Mouse (Mus musculus) small intestine, adult 2 months (tissue): ENCODE results near the gene Ccdc12. TPM values are rescaled to one million over a fixed set of nuclear protein-coding genes. Genes with fewer than 3 reads are reported as not detected.

ENCODE experiments used
- H3K27ac ChIP-seq: fragments of 200-500 bp; 2 replicates; pipeline ENCODE4 v1.5.1; 2012; ENCODE audit warnings: low read depth, low read length, control low read depth, inconsistent platforms; ENCODE audit not compliant: insufficient read depth
- H3K27me3 ChIP-seq: fragments of 200-500 bp; 2 replicates; pipeline ENCODE4 v1.6.1; 2012; ENCODE audit warnings: mild to moderate bottlenecking, moderate library complexity, low read length, inconsistent platforms; ENCODE audit not compliant: control insufficient read depth, insufficient read depth
- H3K36me3 ChIP-seq: fragments of 200-500 bp; 2 replicates; pipeline ENCODE4 v1.6.1; 2012; ENCODE audit warnings: mild to moderate bottlenecking, low read length, control low read depth, inconsistent platforms; ENCODE audit not compliant: control insufficient read depth, insufficient read depth
- H3K4me1 ChIP-seq: fragments of 200-500 bp; 2 replicates; pipeline ENCODE4 v1.6.1; 2012; ENCODE audit warnings: low read length, inconsistent platforms, mixed read lengths; ENCODE audit not compliant: control insufficient read depth, insufficient read depth, insufficient read length
- H3K4me3 ChIP-seq: fragments of 200-500 bp; 2 replicates; pipeline ENCODE4 v1.5.1; 2012; ENCODE audit warnings: low read depth, mild to moderate bottlenecking, control low read depth, inconsistent platforms, low read length, moderate library complexity
- CTCF ChIP-seq: fragments of 200-500 bp; IDR thresholded peaks from 2 replicates; pipeline ENCODE4 v1.5.1; 2012; ENCODE audit warnings: low read depth, mild to moderate bottlenecking, control low read depth, inconsistent platforms, low read length, moderate library complexity, mixed read lengths; ENCODE audit not compliant: insufficient replicate concordance, insufficient read length; ENCODE audit errors: extremely low read depth
- POLR2A ChIP-seq: fragments of 200-500 bp; IDR thresholded peaks from 2 replicates; pipeline ENCODE4 v1.6.1; 2012; ENCODE audit warnings: low read depth, mild to moderate bottlenecking, control low read depth, inconsistent platforms, low read length, moderate library complexity
- WGBS: fragments of 180-500 bp; shearing (Covaris S2); methylation state at CpG from one replicate; pipeline ENCODE4 v1.1.7; 2018; 5-methylcytosine and 5-hydroxymethylcytosine counted together
- polyA plus RNA-seq: library from polyadenylated mRNA; depleted of rRNA; stranded (reverse); fragments of >200 nt; gene quantifications from 2 replicates; pipeline ENCODE4 v1.2.3, GENCODE M21; 2012

The Ccdc12 gene
- polyA plus RNA-seq, 1 experiment: 138 TPM

DNA sequence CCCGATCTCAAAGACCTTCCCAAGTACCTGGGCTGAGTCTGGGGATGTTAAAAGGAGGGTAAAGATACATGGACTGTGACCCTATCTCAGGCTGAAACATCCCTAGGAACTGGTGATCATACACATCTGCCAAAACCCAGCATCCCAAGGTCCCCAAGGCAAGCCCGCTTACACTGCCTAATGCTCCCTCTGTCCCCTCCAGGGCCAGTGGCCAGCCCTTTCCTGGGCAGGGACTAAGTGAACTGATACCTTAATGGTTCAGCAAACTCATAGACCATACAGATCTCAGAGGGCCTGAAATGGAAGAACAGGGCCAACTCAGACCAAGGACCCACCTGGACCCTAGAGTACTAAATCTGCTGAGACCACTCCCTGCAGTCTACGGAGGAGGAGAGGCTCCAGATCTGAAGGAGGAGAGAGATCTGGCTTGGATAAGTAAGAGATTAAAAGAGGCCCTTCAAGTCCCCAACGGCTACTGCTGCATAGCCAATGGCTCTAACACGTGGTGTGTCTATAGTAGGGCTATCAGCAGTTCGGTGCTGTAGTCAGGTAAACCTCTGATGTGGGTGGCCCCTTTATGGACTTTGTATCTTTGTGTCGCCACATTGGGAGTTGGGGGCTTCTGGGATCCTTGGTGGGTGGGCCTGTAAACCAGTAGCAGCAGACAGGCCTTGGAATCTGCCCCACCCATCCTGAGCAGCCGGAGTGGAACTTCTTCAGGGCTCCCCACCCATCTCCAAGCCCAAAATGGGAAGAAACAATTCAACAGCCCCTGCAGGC, 32.7 kb upstream of the Ccdc12 start:
- H3K36me3 ChIP-seq: peaks cover 24% of the 10 kb centered on the region
- peaks cover 4% of the 10 kb centered on the region for H3K4me1 ChIP-seq
- peak overlapping the region; percentile 25; the same call in 1 of the 2 replicates for H3K27ac ChIP-seq
- no peaks in the 10 kb centered on the region for H3K27me3 ChIP-seq
- H3K4me3 ChIP-seq: peak overlapping the region; percentile 68
- 54% methylated on average over 8 of the region's 8 CpGs for WGBS
- TF ChIP-seq CTCF (no peak), POLR2A (no peak)

DNA sequence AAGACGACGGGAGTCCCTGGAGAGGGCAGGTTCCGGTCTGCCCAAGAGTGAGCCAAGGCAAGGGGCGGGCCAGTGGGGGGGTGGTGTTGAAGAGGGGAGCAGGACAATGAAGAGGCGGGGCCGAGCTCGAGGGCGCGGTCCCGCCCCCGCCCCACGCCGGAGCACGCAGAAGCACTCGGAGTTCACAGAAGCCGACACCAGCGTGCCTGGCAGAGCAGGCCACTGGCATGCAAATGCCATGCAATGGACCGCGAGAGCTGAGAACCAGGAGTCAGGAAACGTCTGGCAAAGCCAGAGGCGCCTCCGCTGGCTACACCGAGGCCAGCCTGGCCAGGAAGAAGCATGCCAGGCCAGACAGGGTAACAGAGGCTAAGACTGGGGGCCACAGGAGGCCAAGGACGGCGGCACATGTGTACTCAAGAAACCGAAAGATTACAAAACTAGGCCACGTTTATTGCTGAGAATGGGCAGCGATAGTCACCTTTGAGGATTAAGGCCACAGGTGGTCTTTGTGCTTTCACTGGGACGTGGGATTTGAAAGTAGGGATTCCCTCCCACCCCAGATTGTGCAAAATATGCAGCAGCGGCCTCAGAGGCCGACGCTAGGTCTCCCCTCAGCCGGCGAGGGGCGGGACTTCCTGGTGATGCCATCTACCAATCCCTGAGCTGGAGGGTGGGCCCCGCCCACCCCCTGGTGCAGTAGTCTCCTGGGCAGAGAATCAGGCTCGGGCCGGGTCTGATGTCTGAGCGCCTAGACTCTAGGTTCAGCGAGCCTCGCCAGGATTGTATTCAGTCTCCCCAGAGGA, 31.7 kb upstream of the Ccdc12 start, which contains the start of gene Nradd:
Gene Nradd (minus strand): TSS at position 92 of the 806 bp plus-strand sequence.
- 8% methylated on average over 40 of the region's 41 CpGs for WGBS
- TF ChIP-seq POLR2A: peak; percentile 50; the same call in 1 of the 2 replicates
- TF ChIP-seq CTCF: no peak
- H3K4me1 ChIP-seq: peaks cover 4% of the 10 kb centered on the region
- H3K27me3 ChIP-seq: no peaks in the 10 kb centered on the region
- peaks cover 26% of the 10 kb centered on the region for H3K36me3 ChIP-seq
- peak within 1 kb of the TSS; percentile 31 for H3K27ac ChIP-seq
- peak within 1 kb of the TSS; percentile 68 for H3K4me3 ChIP-seq

DNA sequence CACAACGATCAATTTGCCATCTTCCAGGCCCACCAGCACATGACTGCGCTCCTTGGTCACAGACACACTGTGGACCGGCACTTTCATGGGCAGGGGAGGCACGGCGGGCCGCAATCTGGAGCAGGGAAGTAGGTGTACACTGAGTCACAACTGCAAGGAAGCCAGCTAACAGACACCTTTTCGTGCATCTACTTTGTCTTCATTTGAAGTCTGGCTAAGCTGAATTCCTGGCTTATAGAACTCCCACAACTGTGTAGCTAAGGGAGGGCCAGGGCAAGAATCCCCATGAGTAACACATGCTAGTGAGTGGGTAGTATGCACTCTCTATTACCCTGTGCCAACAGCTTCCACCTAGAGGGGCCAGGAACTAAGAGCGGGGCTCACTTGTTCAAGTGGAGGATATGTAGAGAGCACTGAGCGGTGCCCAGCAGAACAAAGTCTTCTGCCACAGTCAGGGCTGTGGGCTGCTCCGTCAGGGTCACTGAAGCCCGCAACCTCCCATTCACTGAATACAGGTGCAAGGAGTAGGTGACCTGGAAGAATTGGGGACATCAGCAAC, 30.9 kb upstream of the Ccdc12 start:
- Histone ChIP-seq H3K4me1 (peaks cover 4% of the 10 kb centered on the region), H3K27ac (no peak overlapping the region), H3K4me3 (peak overlapping the region; percentile 68), H3K36me3 (peaks cover 32% of the 10 kb centered on the region), H3K27me3 (no peaks in the 10 kb centered on the region)
- 83% methylated on average over 11 of the region's 11 CpGs for WGBS
- no peak for TF ChIP-seq POLR2A
- no peak for TF ChIP-seq CTCF

DNA sequence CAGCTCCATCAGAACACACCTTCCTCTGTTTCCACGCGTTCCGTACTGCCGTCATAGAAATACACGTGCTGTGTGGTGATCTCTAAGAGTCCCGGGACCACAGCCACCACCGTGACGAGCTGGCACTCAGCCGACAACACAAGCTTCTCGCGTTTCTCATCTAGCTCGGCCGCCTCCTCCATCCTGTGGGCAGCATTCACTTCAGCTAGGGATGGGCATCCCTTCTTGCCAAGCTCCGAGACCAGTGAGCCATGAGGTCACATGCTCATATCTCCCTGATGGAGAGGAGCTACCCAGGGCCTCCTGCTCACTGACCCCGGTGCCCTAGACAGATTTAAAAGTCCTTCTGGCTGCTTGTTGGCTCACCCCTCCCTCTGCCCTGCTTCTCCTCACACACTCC, 26.1 kb upstream of the Ccdc12 start:
- 86% methylated on average over 15 of the region's 15 CpGs for WGBS
- H3K36me3 ChIP-seq: peaks cover 58% of the 10 kb centered on the region
- no peak overlapping the region for H3K27ac ChIP-seq
- peaks cover 2% of the 10 kb centered on the region for H3K4me1 ChIP-seq
- TF ChIP-seq CTCF (no peak), POLR2A (no peak)
- no peak overlapping the region for H3K4me3 ChIP-seq
- H3K27me3 ChIP-seq: no peaks in the 10 kb centered on the region

DNA sequence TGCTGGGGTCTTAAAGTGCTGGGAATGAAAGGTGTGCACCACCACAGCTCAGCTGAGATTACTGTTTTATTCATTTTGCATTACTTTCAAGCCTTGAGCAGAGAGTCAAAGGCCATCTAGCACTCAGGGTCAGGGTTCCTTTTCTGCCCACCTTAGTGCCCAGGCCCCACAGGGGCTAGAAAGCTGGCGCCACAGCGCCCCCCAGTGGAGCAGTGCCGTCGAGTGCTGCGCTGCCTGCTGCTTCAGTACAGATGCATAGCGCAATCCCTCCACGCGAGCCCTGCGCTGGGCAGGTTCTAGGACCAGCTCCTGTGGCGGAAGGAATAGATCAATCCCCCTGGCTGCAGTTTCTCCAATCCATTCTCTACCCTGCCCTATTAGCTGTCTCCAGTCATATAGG, 25.1 kb upstream of the Ccdc12 start:
- WGBS: 60% methylated on average over 10 of the region's 10 CpGs
- no peak overlapping the region for H3K4me3 ChIP-seq
- H3K27me3 ChIP-seq: no peaks in the 10 kb centered on the region
- H3K4me1 ChIP-seq: no peaks in the 10 kb centered on the region
- no peak overlapping the region for H3K27ac ChIP-seq
- TF ChIP-seq CTCF (peak; percentile 57; the same call in 1 of the 2 replicates), POLR2A (no peak)
- H3K36me3 ChIP-seq: peaks cover 59% of the 10 kb centered on the region

DNA sequence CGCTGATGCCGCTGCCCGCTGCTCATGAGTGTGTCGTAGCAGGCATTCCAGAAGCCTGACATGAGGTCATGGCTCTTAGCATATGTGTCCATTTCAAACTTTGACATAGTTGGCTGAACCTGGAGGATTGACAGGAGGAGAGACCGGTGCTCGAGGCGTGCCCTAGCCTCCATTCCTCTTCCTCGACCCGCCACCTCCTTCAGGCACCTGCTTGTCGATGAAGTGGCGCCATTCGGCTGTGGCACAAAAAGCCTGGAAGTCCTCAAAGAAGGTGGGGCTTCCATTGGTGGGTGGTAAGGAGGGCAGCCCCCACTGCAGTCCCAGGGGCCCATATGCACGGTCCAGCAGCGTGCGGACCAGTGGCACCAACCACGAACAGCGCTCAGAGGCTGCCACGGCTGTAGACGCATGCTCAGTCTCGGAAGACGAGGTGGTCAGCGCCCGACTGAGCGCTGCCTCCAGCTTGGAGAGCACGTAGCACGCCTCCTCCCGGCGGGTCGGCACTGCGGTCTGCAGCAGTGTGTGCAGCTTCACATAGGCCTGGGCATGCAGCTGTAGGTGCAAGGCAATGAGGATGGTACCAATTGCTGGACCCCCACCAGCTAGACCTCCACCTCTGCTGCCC, 24.5 kb upstream of the Ccdc12 start:
- no peaks in the 10 kb centered on the region for H3K4me1 ChIP-seq
- peaks cover 61% of the 10 kb centered on the region for H3K36me3 ChIP-seq
- WGBS: 78% methylated on average over 30 of the region's 30 CpGs
- no peak overlapping the region for H3K27ac ChIP-seq
- no peak overlapping the region for H3K4me3 ChIP-seq
- no peak for TF ChIP-seq POLR2A
- TF ChIP-seq CTCF: no peak
- H3K27me3 ChIP-seq: no peaks in the 10 kb centered on the region
